9 mouse cellular contexts compared by ENCODE assay signal in genomic region chr10:63089758-63090571, GRCm38 (mm10). TPM values are rescaled to one million over a fixed set of nuclear protein-coding genes. Genes with fewer than 3 reads are reported as not detected.
A peak's percentile ranks its signal among the peaks of the same experiment; 100 is the strongest.
DNase-seq lines count a peak whose midpoint lies in the region; ATAC-seq and TF ChIP-seq lines count a peak whose summit lies in the region.
"Had no signal": no experiment of that assay in that cellular context is flagged by ENCODE, and none has a peak within 500 bp of the region (broad histone marks: within the 10 kb centered on the region; RNA-seq: fewer than 3 reads in every experiment).

No protein-coding gene starts in this region.

- DNase-seq in adrenal gland, postnatal 14 days, result peak; percentile 20
- DNase-seq in adrenal gland, postnatal 25 days, result no peak
- no peak for DNase-seq in lung, postnatal 0 days (ENCODE audit: low spot score)
- DNase-seq in lung, adult 18-20 months, result no peak
- DNase-seq in forebrain, embryonic 10.5 days (ENCODE audit: extremely low spot score, low spot score), result peak; percentile 24
- DNase-seq in left cerebral cortex, postnatal 36 days (ENCODE audit: low spot score in 2 of 2), result peak; percentile 5 to 8
- no peak for DNase-seq in thymus, adult 2 months

- H3K4me3 ChIP-seq in lung, postnatal 0 days (ENCODE audit: low read depth, low read length), result peak overlapping the region; percentile 29; the same call in 1 of the 2 replicates
- peak overlapping the region; percentile 51 for H3K4me3 ChIP-seq in forebrain, embryonic 10.5 days
- peak overlapping the region; percentile 29 for H3K4me3 ChIP-seq in neural tube, embryonic 15.5 days (replicated peaks)
- H3K4me3 ChIP-seq in thymus, adult 2 months (ENCODE audit: control insufficient read depth, insufficient read depth, low read length), result no peak overlapping the region

- TF ChIP-seq EP300 in lung, postnatal 0 days (IDR thresholded peaks at IDR 0.05), result no peak

- no peak for TF ChIP-seq CTCF in lung, postnatal 0 days (IDR thresholded peaks at IDR 0.05)
- no peak for TF ChIP-seq CTCF in thymus, adult 2 months (IDR thresholded peaks at IDR 0.05; ENCODE audit: borderline replicate concordance, control insufficient read depth, extremely low read depth, insufficient read depth, low read length, poor library complexity)

- 8% methylated on average over 26 of the region's 26 CpGs for WGBS in lung, postnatal 0 days
- 4% methylated on average over 26 of the region's 26 CpGs for WGBS in forebrain, embryonic 10.5 days
- WGBS in neural tube, embryonic 15.5 days, result 5% methylated on average over 26 of the region's 26 CpGs
- WGBS in thymus, adult 2 months, result 51% methylated on average over 26 of the region's 26 CpGs

- no peak overlapping the region for H3K27ac ChIP-seq in lung, postnatal 0 days (ENCODE audit: low read length)
- peak overlapping the region; percentile 70 for H3K27ac ChIP-seq in forebrain, embryonic 10.5 days
- H3K27ac ChIP-seq in neural tube, embryonic 15.5 days (replicated peaks), result no peak overlapping the region
- no peak overlapping the region for H3K27ac ChIP-seq in thymus, adult 2 months (ENCODE audit: control insufficient read depth, insufficient read depth, low read length)
- H3K27ac ChIP-seq: macrophage had no signal

- H3K9me3 ChIP-seq in lung, postnatal 0 days (ENCODE audit: low read length), result no peaks in the 10 kb centered on the region
- H3K9me3 ChIP-seq in forebrain, embryonic 10.5 days, result no peaks in the 10 kb centered on the region
- no peaks in the 10 kb centered on the region for H3K9me3 ChIP-seq in neural tube, embryonic 15.5 days (replicated peaks)

- H3K9ac ChIP-seq in lung, postnatal 0 days (replicated peaks; ENCODE audit: low read depth), result peak overlapping the region; percentile 29; the same call in 1 of the 2 replicates
- H3K9ac ChIP-seq in neural tube, embryonic 15.5 days (replicated peaks), result peak overlapping the region; percentile 30; the same call in 1 of the 2 replicates

- TF ChIP-seq POLR2A in thymus, adult 2 months (IDR thresholded peaks at IDR 0.05; ENCODE audit: control insufficient read depth, extremely low read depth, insufficient read depth, low read length, poor library complexity), result no peak

- intact Hi-C loops in left cerebral cortex, postnatal 36 days (cut with DNase I), result no loop called here

- peak overlapping the region; percentile 56 for H3K4me2 ChIP-seq in lung, postnatal 0 days (replicated peaks; ENCODE audit: low read depth, low read length)
- H3K4me2 ChIP-seq in neural tube, embryonic 15.5 days, result peak overlapping the region; percentile 58

- ATAC-seq in lung, postnatal 0 days, result no peak
- no peak for ATAC-seq in neural tube, embryonic 15.5 days (ENCODE audit: low FRiP score)

- no peaks in the 10 kb centered on the region for H3K27me3 ChIP-seq in lung, postnatal 0 days (replicated peaks; ENCODE audit: insufficient read depth, low read length)
- peaks cover 26% of the 10 kb centered on the region for H3K27me3 ChIP-seq in forebrain, embryonic 10.5 days (ENCODE audit: poor library complexity, severe bottlenecking)
- H3K27me3 ChIP-seq in neural tube, embryonic 15.5 days (replicated peaks), result peaks cover 3% of the 10 kb centered on the region; the same call in 1 of the 2 replicates
- no peaks in the 10 kb centered on the region for H3K27me3 ChIP-seq in thymus, adult 2 months (ENCODE audit: control insufficient read depth, insufficient read depth, low read length)

- H3K4me1 ChIP-seq in lung, postnatal 0 days (ENCODE audit: insufficient read depth, low read depth, low read length), result no peaks in the 10 kb centered on the region
- peaks cover 17% of the 10 kb centered on the region for H3K4me1 ChIP-seq in forebrain, embryonic 10.5 days
- peaks cover 13% of the 10 kb centered on the region for H3K4me1 ChIP-seq in neural tube, embryonic 15.5 days
- peaks cover 21% of the 10 kb centered on the region for H3K4me1 ChIP-seq in thymus, adult 2 months (replicated peaks; ENCODE audit: control insufficient read depth, insufficient read depth, low read length)

- no peaks in the 10 kb centered on the region for H3K36me3 ChIP-seq in lung, postnatal 0 days (ENCODE audit: insufficient read depth, low read length)
- H3K36me3 ChIP-seq in forebrain, embryonic 10.5 days (replicated peaks), result no peaks in the 10 kb centered on the region
- H3K36me3 ChIP-seq in neural tube, embryonic 15.5 days, result no peaks in the 10 kb centered on the region
- no peaks in the 10 kb centered on the region for H3K36me3 ChIP-seq in thymus, adult 2 months (ENCODE audit: control insufficient read depth, insufficient read depth, low read length)

RNA-seq across cellular contexts. Expression of gene Atoh7, which starts 9.5 kb away (rescaled TPM):
- not detected in 2 replicates for total RNA-seq in adrenal gland, postnatal 14 days (2021)
- total RNA-seq in adrenal gland, postnatal 25 days (2021), result not detected in 2 replicates
- not detected in 2 replicates for polyA plus RNA-seq in lung, postnatal 0 days (2015; fragmentation: Nextera tagmentation; extraction: Ambion mirVana)
- polyA plus RNA-seq in forebrain, embryonic 10.5 days (2016; fragmentation: Nextera tagmentation; extraction: Ambion mirVana), result 0.55 and 0.73 TPM in 2 replicates
- total RNA-seq in left cerebral cortex, postnatal 36 days (2021), result 1 to 10 TPM; 3.1 to 4.6 TPM
- polyA plus RNA-seq in neural tube, embryonic 15.5 days (2015; fragmentation: Nextera tagmentation; extraction: Ambion mirVana), result 2.7 and 3.8 TPM in 2 replicates
- 0.05 TPM in 1 of 2 replicates, not detected in the other for polyA plus RNA-seq in thymus, adult 2 months (2012; rRNA removed)
- polyA plus RNA-seq: macrophage had no signal

RNA-seq across cellular contexts. Expression of gene Pbld1, which starts 30.0 kb away (rescaled TPM):
- total RNA-seq in adrenal gland, postnatal 14 days (2021), result 14.4 and 18.0 TPM in 2 replicates
- 1.8 and 5.3 TPM in 2 replicates for total RNA-seq in adrenal gland, postnatal 25 days (2021)
- 0.70 and 0.95 TPM in 2 replicates for polyA plus RNA-seq in lung, postnatal 0 days (2015; fragmentation: Nextera tagmentation; extraction: Ambion mirVana)
- 1.5 and 1.8 TPM in 2 replicates for polyA plus RNA-seq in forebrain, embryonic 10.5 days (2016; fragmentation: Nextera tagmentation; extraction: Ambion mirVana)
- under 1 TPM; 0.35 to 0.41 TPM for total RNA-seq in left cerebral cortex, postnatal 36 days (2021)
- 0.73 and 1.0 TPM in 2 replicates for polyA plus RNA-seq in neural tube, embryonic 15.5 days (2015; fragmentation: Nextera tagmentation; extraction: Ambion mirVana)
- polyA plus RNA-seq in thymus, adult 2 months (2012; rRNA removed), result 0.23 and 0.55 TPM in 2 replicates
- polyA plus RNA-seq: macrophage had no signal

Comparison
In these comparisons a context has a peak if more than half of its experiments do, and no peak if none do; other contexts are left out.
1. DNase-seq: peak in adrenal gland, postnatal 14 days (single experiment), forebrain, embryonic 10.5 days (single experiment) and left cerebral cortex, postnatal 36 days (2 of 2); none in adrenal gland, postnatal 25 days (single experiment), lung, postnatal 0 days (single experiment), lung, adult 18-20 months (0 of 2) and thymus, adult 2 months (single experiment).